Mouse (Mus musculus) ES-Bruce4 (cell line): ENCODE data around the gene Slit3. TPM values are rescaled to one million over a fixed set of nuclear protein-coding genes. Genes with fewer than 3 reads are reported as not detected.

Experiments
- H3K27ac ChIP-seq: 2 replicates; pipeline ENCODE4 v1.5.1; 2012; ENCODE audit warnings: low read length, inconsistent platforms; ENCODE audit not compliant: insufficient read depth
- H3K27me3 ChIP-seq: 2 replicates; pipeline ENCODE4 v1.6.1; 2012; ENCODE audit warnings: mild to moderate bottlenecking, low read length, inconsistent platforms; ENCODE audit not compliant: control insufficient read depth, poor library complexity, insufficient read depth, severe bottlenecking
- H3K36me3 ChIP-seq: 2 replicates; pipeline ENCODE4 v1.6.1; 2012; ENCODE audit warnings: inconsistent platforms, mild to moderate bottlenecking, low read length, moderate library complexity; ENCODE audit not compliant: control insufficient read depth, poor library complexity, insufficient read depth, severe bottlenecking
- H3K4me1 ChIP-seq: one replicate; pipeline ENCODE4 v1.8.1; 2011; ENCODE audit warnings: low read length; ENCODE audit not compliant: control insufficient read depth, insufficient read depth
- H3K4me3 ChIP-seq: 2 replicates; pipeline ENCODE4 v1.5.1; 2011; ENCODE audit warnings: low read depth, mild to moderate bottlenecking, low read length
- H3K9ac ChIP-seq: 2 replicates; pipeline ENCODE4 v1.6.1; 2012; ENCODE audit warnings: low read depth, mild to moderate bottlenecking, inconsistent platforms; ENCODE audit not compliant: poor library complexity, severe bottlenecking
- H3K9me3 ChIP-seq: replicated peaks from 2 replicates; pipeline ENCODE4 v1.6.1; 2012; ENCODE audit warnings: mild to moderate bottlenecking, low read length, inconsistent platforms; ENCODE audit not compliant: control insufficient read depth, poor library complexity, insufficient read depth, severe bottlenecking
- CTCF ChIP-seq: IDR thresholded peaks from one replicate; pipeline ENCODE4 v1.8.1; 2011; ENCODE audit warnings: low read depth, low read length
- EP300 ChIP-seq: IDR thresholded peaks from 2 replicates; pipeline ENCODE4 v1.6.1; 2011; ENCODE audit warnings: low read depth, low read length; ENCODE audit not compliant: insufficient read depth
- POLR2A ChIP-seq: IDR thresholded peaks from one replicate; pipeline ENCODE4 v1.8.1; 2011; ENCODE audit warnings: low read length; ENCODE audit not compliant: insufficient read depth
- polyA plus RNA-seq: library from polyadenylated mRNA; stranded (reverse); fragments of >200 nt; gene quantifications from 2 replicates; pipeline ENCODE4 v1.2.4, GENCODE M21; 2011; ENCODE audit warnings: low read depth; ENCODE audit not compliant: missing spikeins, insufficient read depth, insufficient read length

Slit3 gene
- polyA plus RNA-seq, 1 experiment = 2.8 TPM

- TF ChIP-seq CTCF = no peak
- TF ChIP-seq EP300 = no peak
- no peak for TF ChIP-seq POLR2A
- Histone ChIP-seq H3K9me3 (no peaks in the 10 kb centered on the region), H3K4me1 (no peaks in the 10 kb centered on the region)
These were observed 466.3 kb downstream of the Slit3 start for GRCm38 (mm10) chr11:35587174-35587959.

GRCm38 (mm10) chr11:35589892-35590291, 468.9 kb downstream of the Slit3 start:
- Histone ChIP-seq H3K9ac (no peak overlapping the region), H3K4me3 (no peak overlapping the region), H3K27ac (no peak overlapping the region)

More at GRCm38 (mm10) chr11:35587174-35587959, 466.3 kb downstream of the Slit3 start:
- Histone ChIP-seq H3K27ac (no peak overlapping the region), H3K9ac (no peak overlapping the region), H3K27me3 (no peaks in the 10 kb centered on the region), H3K4me3 (no peak overlapping the region), H3K36me3 (no peaks in the 10 kb centered on the region)

DNA sequence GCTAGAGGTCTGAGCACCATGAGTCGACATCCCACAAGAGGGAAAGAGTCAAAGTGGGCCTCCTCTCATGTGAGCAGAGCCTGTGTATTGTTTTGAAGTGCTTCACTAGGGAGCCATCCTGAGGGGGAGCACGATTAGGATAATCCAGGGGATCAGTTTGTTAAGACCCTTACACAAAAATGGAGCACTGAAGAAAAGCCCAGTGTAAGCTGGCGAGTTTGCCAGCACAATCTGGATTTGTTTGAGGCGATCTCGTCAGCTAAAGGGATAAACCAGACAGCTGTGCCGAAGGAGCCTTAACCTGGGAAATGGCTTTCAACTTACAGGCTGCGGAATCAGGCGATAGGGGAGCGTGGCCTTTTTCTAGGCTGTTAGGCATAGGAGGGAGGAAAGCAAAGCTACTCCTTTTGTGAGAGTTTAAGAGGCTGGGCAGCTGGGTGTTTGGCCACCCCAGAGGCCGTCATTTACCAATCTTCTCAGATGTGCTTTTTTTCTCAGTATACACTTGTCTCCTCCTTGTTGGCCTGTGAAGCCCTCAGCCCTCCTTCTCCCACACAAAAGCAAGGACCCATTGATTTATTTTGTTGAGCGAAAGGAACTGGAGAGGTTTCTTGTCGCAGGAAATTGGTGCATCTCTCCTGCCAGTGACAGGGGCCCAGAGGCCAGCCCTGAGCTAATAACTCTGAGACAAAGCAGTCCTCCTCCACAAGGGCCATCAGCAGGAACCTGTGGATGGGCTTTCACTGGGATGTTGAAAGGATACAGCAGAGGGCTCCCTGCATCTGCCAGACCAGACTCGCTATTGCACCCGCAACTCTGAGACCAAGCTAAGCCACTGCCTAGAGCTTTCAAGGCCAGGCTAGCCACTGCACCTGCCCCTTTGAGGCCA, 472.4 kb downstream of the Slit3 start:
- H3K27me3 ChIP-seq = no peaks in the 10 kb centered on the region
- no peak overlapping the region for H3K4me3 ChIP-seq
- H3K36me3 ChIP-seq = no peaks in the 10 kb centered on the region
- no peaks in the 10 kb centered on the region for H3K4me1 ChIP-seq
- no peaks in the 10 kb centered on the region for H3K9me3 ChIP-seq
- H3K9ac ChIP-seq = no peak overlapping the region
- no peak overlapping the region for H3K27ac ChIP-seq
- TF ChIP-seq EP300 (no peak), POLR2A (no peak), CTCF (no peak)

More at GRCm38 (mm10) chr11:35589892-35590291, 468.9 kb downstream of the Slit3 start:
- Histone ChIP-seq H3K36me3 (no peaks in the 10 kb centered on the region), H3K27me3 (no peaks in the 10 kb centered on the region), H3K4me1 (no peaks in the 10 kb centered on the region), H3K9me3 (no peaks in the 10 kb centered on the region)
- TF ChIP-seq CTCF (no peak), POLR2A (no peak), EP300 (no peak)

- Histone ChIP-seq H3K4me1 (no peaks in the 10 kb centered on the region), H3K4me3 (no peak overlapping the region), H3K9me3 (no peaks in the 10 kb centered on the region), H3K36me3 (no peaks in the 10 kb centered on the region), H3K27ac (no peak overlapping the region), H3K27me3 (no peaks in the 10 kb centered on the region), H3K9ac (no peak overlapping the region)
- TF ChIP-seq CTCF = no peak
- no peak for TF ChIP-seq EP300
- TF ChIP-seq POLR2A = no peak
These were observed 475.0 kb downstream of the Slit3 start for GRCm38 (mm10) chr11:35596064-35596463.

DNA sequence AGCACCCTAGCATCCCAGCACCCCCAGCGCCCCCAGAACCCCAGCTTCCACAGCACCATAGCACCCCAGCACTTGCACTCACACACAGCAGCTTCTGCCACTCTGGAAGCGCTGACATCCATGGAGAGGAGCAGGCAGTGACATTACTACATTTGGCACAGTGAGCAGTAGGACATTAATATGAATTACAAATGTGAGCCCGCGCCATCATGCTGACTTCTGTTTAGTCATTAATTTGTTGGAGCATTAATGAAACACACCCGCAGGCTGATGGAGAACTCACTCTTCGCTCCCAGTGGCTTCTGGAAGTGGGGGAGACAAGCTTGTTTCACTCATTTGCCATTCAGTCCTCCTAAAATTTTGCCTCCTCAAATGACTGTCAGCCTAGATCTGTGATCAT, 476.9 kb downstream of the Slit3 start:
- no peak overlapping the region for H3K4me3 ChIP-seq
- TF ChIP-seq CTCF = no peak
- no peak overlapping the region for H3K9ac ChIP-seq
- H3K4me1 ChIP-seq = no peaks in the 10 kb centered on the region
- H3K36me3 ChIP-seq = no peaks in the 10 kb centered on the region
- no peaks in the 10 kb centered on the region for H3K9me3 ChIP-seq
- H3K27me3 ChIP-seq = no peaks in the 10 kb centered on the region
- H3K27ac ChIP-seq = no peak overlapping the region

- no peaks in the 10 kb centered on the region for H3K36me3 ChIP-seq
- H3K9me3 ChIP-seq = no peaks in the 10 kb centered on the region
- H3K27ac ChIP-seq = no peak overlapping the region
- no peak overlapping the region for H3K4me3 ChIP-seq
- no peaks in the 10 kb centered on the region for H3K27me3 ChIP-seq
- H3K4me1 ChIP-seq = no peaks in the 10 kb centered on the region
- TF ChIP-seq CTCF (no peak), POLR2A (no peak), EP300 (no peak)
- H3K9ac ChIP-seq = no peak overlapping the region
These were observed 477.7 kb downstream of the Slit3 start for GRCm38 (mm10) chr11:35598732-35599131.
